Mouse (Mus musculus) lung, embryonic 15.5 days (tissue): Measurements from ENCODE around the gene S100a5. TPM values are rescaled to one million over a fixed set of nuclear protein-coding genes. Genes with fewer than 3 reads are reported as not detected.

Experiments used
- ATAC-seq: fragments of 200-750 bp; cut with Nextera tagmentation; 2 replicates; pipeline ENCODE4 v1.8.0; 2017; ENCODE audit warnings: moderate number of reproducible peaks, borderline replicate concordance; ENCODE audit not compliant: low FRiP score, low TSS enrichment; ENCODE audit errors: extremely low read depth
- H3K27ac ChIP-seq: fragments of 300-500 bp; sonication (generic); 2 replicates; pipeline ENCODE4 v1.5.1; 2015; ENCODE audit warnings: moderate library complexity, mild to moderate bottlenecking, inconsistent platforms
- H3K27me3 ChIP-seq: fragments of 300-500 bp; sonication (generic); 2 replicates; pipeline ENCODE4 v1.6.1; 2015; ENCODE audit warnings: inconsistent platforms
- H3K36me3 ChIP-seq: fragments of 300-500 bp; sonication (generic); 2 replicates; pipeline ENCODE4 v1.6.1; 2015; ENCODE audit warnings: inconsistent platforms
- H3K4me1 ChIP-seq: fragments of 300-500 bp; sonication (generic); 2 replicates; pipeline ENCODE4 v1.6.1; 2015; ENCODE audit warnings: inconsistent platforms
- H3K4me2 ChIP-seq: fragments of 300-500 bp; sonication (generic); 2 replicates; pipeline ENCODE4 v1.6.1; 2015; ENCODE audit warnings: inconsistent platforms, mild to moderate bottlenecking, moderate library complexity
- H3K4me3 ChIP-seq: fragments of 300-500 bp; sonication (generic); 2 replicates; pipeline ENCODE4 v1.5.1; 2015; ENCODE audit warnings: mild to moderate bottlenecking, inconsistent platforms
- H3K9ac ChIP-seq: fragments of 300-500 bp; sonication (generic); 2 replicates; pipeline ENCODE4 v1.6.1; 2015; ENCODE audit warnings: inconsistent platforms
- H3K9me3 ChIP-seq: fragments of 300-500 bp; sonication (generic); 2 replicates; pipeline ENCODE4 v1.6.1; 2016; ENCODE audit warnings: inconsistent platforms
- WGBS: fragments of 180-500 bp; shearing (Covaris S2); methylation state at CpG from one replicate; pipeline ENCODE4 v1.1.7; 2015; 5-methylcytosine and 5-hydroxymethylcytosine counted together
- polyA plus RNA-seq: library from polyadenylated mRNA; unstranded; fragments of >200 nt; fragmentation: Nextera tagmentation; extraction: Ambion mirVana; gene quantifications from 2 replicates; pipeline ENCODE4 v1.2.1, GENCODE M21; 2015

The S100a5 gene
- polyA plus RNA-seq, 1 experiment from 2014 or later: not detected

- WGBS: 78% methylated on average over 2 of the region's 2 CpGs
- ATAC-seq: no peak
- Histone ChIP-seq H3K9ac (no peak overlapping the region), H3K36me3 (no peaks in the 10 kb centered on the region), H3K9me3 (no peaks in the 10 kb centered on the region), H3K27ac (no peak overlapping the region), H3K4me3 (no peak overlapping the region), H3K4me2 (no peak overlapping the region), H3K4me1 (no peaks in the 10 kb centered on the region), H3K27me3 (no peaks in the 10 kb centered on the region)
These were observed 23.7 kb downstream of the S100a5 start for GRCm38 (mm10) chr3:90631984-90632383.

- no peaks in the 10 kb centered on the region for H3K27me3 ChIP-seq
- H3K36me3 ChIP-seq: no peaks in the 10 kb centered on the region
- no peak for ATAC-seq
- 44% methylated on average over 1 of the region's 1 CpGs for WGBS
- no peaks in the 10 kb centered on the region for H3K4me1 ChIP-seq
- H3K4me3 ChIP-seq: no peak overlapping the region
- H3K9me3 ChIP-seq: no peaks in the 10 kb centered on the region
- no peak overlapping the region for H3K27ac ChIP-seq
- H3K4me2 ChIP-seq: no peak overlapping the region
- no peak overlapping the region for H3K9ac ChIP-seq
These were observed 30.4 kb downstream of the S100a5 start for GRCm38 (mm10) chr3:90638511-90639275.

GRCm38 (mm10) chr3:90639511-90640154 is 31.3 kb downstream of the S100a5 start:
- Histone ChIP-seq H3K36me3 (no peaks in the 10 kb centered on the region), H3K4me2 (no peak overlapping the region), H3K27ac (no peak overlapping the region), H3K27me3 (no peaks in the 10 kb centered on the region), H3K9me3 (no peaks in the 10 kb centered on the region), H3K4me1 (no peaks in the 10 kb centered on the region), H3K9ac (no peak overlapping the region), H3K4me3 (no peak overlapping the region)
- 51% methylated on average over 7 of the region's 7 CpGs for WGBS
- ATAC-seq: no peak

GRCm38 (mm10) chr3:90640981-90641380 is 32.7 kb downstream of the S100a5 start:
- H3K36me3 ChIP-seq: no peaks in the 10 kb centered on the region
- no peak for ATAC-seq
- WGBS: 74% methylated on average over 7 of the region's 7 CpGs

GRCm38 (mm10) chr3:90644220-90644619 is 35.9 kb downstream of the S100a5 start:
- WGBS: 46% methylated on average over 3 of the region's 3 CpGs
- Histone ChIP-seq H3K9ac (no peak overlapping the region), H3K36me3 (no peaks in the 10 kb centered on the region), H3K4me2 (no peak overlapping the region), H3K27me3 (no peaks in the 10 kb centered on the region), H3K27ac (no peak overlapping the region), H3K4me3 (no peak overlapping the region), H3K9me3 (no peaks in the 10 kb centered on the region), H3K4me1 (no peaks in the 10 kb centered on the region)
- no peak for ATAC-seq

More at GRCm38 (mm10) chr3:90640981-90641380, 32.7 kb downstream of the S100a5 start:
- Histone ChIP-seq H3K27me3 (no peaks in the 10 kb centered on the region), H3K9me3 (no peaks in the 10 kb centered on the region), H3K9ac (no peak overlapping the region), H3K4me3 (no peak overlapping the region), H3K27ac (no peak overlapping the region), H3K4me2 (no peak overlapping the region), H3K4me1 (no peaks in the 10 kb centered on the region)

GRCm38 (mm10) chr3:90647291-90647690 is 39.0 kb downstream of the S100a5 start:
- no peak overlapping the region for H3K9ac ChIP-seq
- H3K27me3 ChIP-seq: no peaks in the 10 kb centered on the region
- ATAC-seq: no peak
- H3K4me1 ChIP-seq: no peaks in the 10 kb centered on the region
- 56% methylated on average over 1 of the region's 1 CpGs for WGBS
- H3K36me3 ChIP-seq: no peaks in the 10 kb centered on the region
- H3K27ac ChIP-seq: no peak overlapping the region
- no peak overlapping the region for H3K4me2 ChIP-seq
- no peak overlapping the region for H3K4me3 ChIP-seq
- H3K9me3 ChIP-seq: no peaks in the 10 kb centered on the region

GRCm38 (mm10) chr3:90648981-90649380 is 40.7 kb downstream of the S100a5 start:
- Histone ChIP-seq H3K36me3 (no peaks in the 10 kb centered on the region), H3K4me3 (no peak overlapping the region), H3K27me3 (no peaks in the 10 kb centered on the region; the same call in 1 of the 2 replicates), H3K4me2 (no peak overlapping the region), H3K27ac (no peak overlapping the region), H3K9me3 (no peaks in the 10 kb centered on the region), H3K9ac (no peak overlapping the region), H3K4me1 (no peaks in the 10 kb centered on the region)
- ATAC-seq: no peak

GRCm38 (mm10) chr3:90649832-90650231 is 41.5 kb downstream of the S100a5 start:
- no peaks in the 10 kb centered on the region for H3K36me3 ChIP-seq
- no peak overlapping the region for H3K27ac ChIP-seq
- H3K4me2 ChIP-seq: no peak overlapping the region
- no peak overlapping the region for H3K4me3 ChIP-seq
- no peaks in the 10 kb centered on the region for H3K9me3 ChIP-seq
- no peaks in the 10 kb centered on the region; the same call in 1 of the 2 replicates for H3K27me3 ChIP-seq
- WGBS: 93% methylated on average over 2 of the region's 2 CpGs
- no peak for ATAC-seq
- H3K4me1 ChIP-seq: no peaks in the 10 kb centered on the region
- H3K9ac ChIP-seq: no peak overlapping the region

GRCm38 (mm10) chr3:90652878-90653508 is 44.7 kb downstream of the S100a5 start:
- peak; percentile 64; the same call in 1 of the 2 replicates for ATAC-seq
- Histone ChIP-seq H3K27ac (no peak overlapping the region), H3K27me3 (no peaks in the 10 kb centered on the region; the same call in 1 of the 2 replicates), H3K4me3 (no peak overlapping the region), H3K9me3 (no peaks in the 10 kb centered on the region), H3K36me3 (no peaks in the 10 kb centered on the region), H3K4me2 (no peak overlapping the region), H3K4me1 (no peaks in the 10 kb centered on the region), H3K9ac (no peak overlapping the region)
- 37% methylated on average over 5 of the region's 5 CpGs for WGBS

GRCm38 (mm10) chr3:90653717-90654116 is 45.4 kb downstream of the S100a5 start, which contains the start of gene S100a7a:
Gene S100a7a, plus strand, starts transcription at chr3:90654017.
- no peak for ATAC-seq
- no peak within 1 kb of the TSS for H3K4me3 ChIP-seq
- no peaks in the 10 kb centered on the region for H3K4me1 ChIP-seq
- no peaks in the 10 kb centered on the region; the same call in 1 of the 2 replicates for H3K27me3 ChIP-seq
- no peak within 1 kb of the TSS for H3K4me2 ChIP-seq
- H3K27ac ChIP-seq: no peak within 1 kb of the TSS
- no peak within 1 kb of the TSS for H3K9ac ChIP-seq
- no peaks in the 10 kb centered on the region for H3K36me3 ChIP-seq
- no peaks in the 10 kb centered on the region for H3K9me3 ChIP-seq

GRCm38 (mm10) chr3:90657405-90657804 is 49.1 kb downstream of the S100a5 start:
- H3K36me3 ChIP-seq: no peaks in the 10 kb centered on the region
- no peak overlapping the region for H3K4me3 ChIP-seq
- no peaks in the 10 kb centered on the region for H3K9me3 ChIP-seq
- WGBS: 70% methylated on average over 4 of the region's 4 CpGs
- no peak for ATAC-seq
- H3K4me2 ChIP-seq: no peak overlapping the region
- no peak overlapping the region for H3K27ac ChIP-seq
- no peaks in the 10 kb centered on the region; the same call in 1 of the 2 replicates for H3K27me3 ChIP-seq
- H3K9ac ChIP-seq: no peak overlapping the region
- no peaks in the 10 kb centered on the region for H3K4me1 ChIP-seq
